Mouse (Mus musculus) kidney, embryonic 16.5 days (tissue): ENCODE results near the gene Nabp1. TPM values are rescaled to one million over a fixed set of nuclear protein-coding genes. Genes with fewer than 3 reads are reported as not detected.

Experiments
- ATAC-seq: fragments of 200-750 bp; cut with Nextera tagmentation; 2 replicates; pipeline ENCODE4 v1.8.0; 2017; ENCODE audit warnings: moderate TSS enrichment; ENCODE audit not compliant: low FRiP score, low TSS enrichment
- H3K27ac ChIP-seq: fragments of 300-500 bp; sonication (generic); 2 replicates; pipeline ENCODE4 v1.5.1; 2014; ENCODE audit warnings: low read length
- H3K27me3 ChIP-seq: fragments of 300-500 bp; sonication (generic); 2 replicates; pipeline ENCODE4 v1.6.1; 2014; ENCODE audit warnings: low read length, control low read depth, mixed read lengths; ENCODE audit not compliant: insufficient read depth
- H3K36me3 ChIP-seq: fragments of 300-500 bp; sonication (generic); 2 replicates; pipeline ENCODE4 v1.6.1; 2014; ENCODE audit warnings: low read length, control low read depth, mixed read lengths; ENCODE audit not compliant: insufficient read depth
- H3K4me1 ChIP-seq: fragments of 300-500 bp; sonication (generic); 2 replicates; pipeline ENCODE4 v1.6.1; 2014; ENCODE audit warnings: low read length, control low read depth, mixed read lengths; ENCODE audit not compliant: insufficient read depth
- H3K4me2 ChIP-seq: fragments of 300-500 bp; sonication (generic); replicated peaks from 2 replicates; pipeline ENCODE4 v1.6.1; 2014; ENCODE audit warnings: low read depth, low read length
- H3K4me3 ChIP-seq: fragments of 300-500 bp; sonication (generic); 2 replicates; pipeline ENCODE4 v1.5.1; 2014; ENCODE audit warnings: mild to moderate bottlenecking, low read length
- H3K9ac ChIP-seq: fragments of 300-500 bp; sonication (generic); replicated peaks from 2 replicates; pipeline ENCODE4 v1.6.1; 2014; ENCODE audit warnings: low read length
- H3K9me3 ChIP-seq: fragments of 300-500 bp; sonication (generic); 2 replicates; pipeline ENCODE4 v1.6.1; 2016; ENCODE audit warnings: low read length, control low read depth
- WGBS: fragments of 180-500 bp; shearing (Covaris S2); extraction: QIAGEN DNeasy Blood & Tissue Kit; methylation state at CpG from one replicate; pipeline ENCODE4 v1.1.7; 2014; 5-methylcytosine and 5-hydroxymethylcytosine counted together
- polyA plus RNA-seq: library from polyadenylated mRNA; unstranded; fragments of >200 nt; fragmentation: Nextera tagmentation; extraction: Ambion mirVana; gene quantifications from 2 replicates; pipeline ENCODE4 v1.2.1, GENCODE M21; 2015

Nabp1 gene
- polyA plus RNA-seq, 1 experiment from 2014 or later, result 29.3 TPM

- H3K9me3 ChIP-seq, result no peaks in the 10 kb centered on the region
- no peaks in the 10 kb centered on the region for H3K36me3 ChIP-seq
- no peak overlapping the region for H3K4me2 ChIP-seq
- H3K27ac ChIP-seq, result no peak overlapping the region
- H3K4me3 ChIP-seq, result no peak overlapping the region
- WGBS, result 63% methylated on average over 2 of the region's 2 CpGs
- no peak for ATAC-seq
- no peaks in the 10 kb centered on the region for H3K27me3 ChIP-seq
- no peak overlapping the region for H3K9ac ChIP-seq
- no peaks in the 10 kb centered on the region for H3K4me1 ChIP-seq
Observed at GRCm38 (mm10) chr1:51498601-51499098, 20.4 kb upstream of the Nabp1 start.

DNA sequence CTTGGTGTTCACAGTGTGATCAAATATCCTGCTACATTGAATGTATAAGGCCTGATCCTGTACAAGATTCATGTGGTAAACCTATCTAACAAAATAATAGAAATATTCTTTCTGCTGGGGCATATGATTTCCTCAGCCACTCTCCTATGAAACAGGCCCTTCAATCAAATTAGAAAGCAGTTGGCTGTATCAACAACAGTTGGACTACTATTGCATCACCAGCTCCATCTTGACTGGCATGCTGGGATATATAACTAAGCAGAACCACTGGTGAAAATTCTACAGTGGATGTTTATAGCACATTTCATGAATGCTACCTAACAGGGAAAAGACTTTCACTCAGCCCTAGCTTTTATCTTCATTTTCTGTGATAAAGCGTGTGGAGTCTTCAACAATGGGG, 17.9 kb upstream of the Nabp1 start:
- Histone ChIP-seq H3K4me2 (no peak overlapping the region), H3K36me3 (no peaks in the 10 kb centered on the region), H3K9ac (no peak overlapping the region), H3K27me3 (no peaks in the 10 kb centered on the region), H3K4me1 (no peaks in the 10 kb centered on the region), H3K4me3 (no peak overlapping the region), H3K27ac (no peak overlapping the region), H3K9me3 (no peaks in the 10 kb centered on the region)
- no peak for ATAC-seq
- 100% methylated on average over 1 of the region's 1 CpGs for WGBS

DNA sequence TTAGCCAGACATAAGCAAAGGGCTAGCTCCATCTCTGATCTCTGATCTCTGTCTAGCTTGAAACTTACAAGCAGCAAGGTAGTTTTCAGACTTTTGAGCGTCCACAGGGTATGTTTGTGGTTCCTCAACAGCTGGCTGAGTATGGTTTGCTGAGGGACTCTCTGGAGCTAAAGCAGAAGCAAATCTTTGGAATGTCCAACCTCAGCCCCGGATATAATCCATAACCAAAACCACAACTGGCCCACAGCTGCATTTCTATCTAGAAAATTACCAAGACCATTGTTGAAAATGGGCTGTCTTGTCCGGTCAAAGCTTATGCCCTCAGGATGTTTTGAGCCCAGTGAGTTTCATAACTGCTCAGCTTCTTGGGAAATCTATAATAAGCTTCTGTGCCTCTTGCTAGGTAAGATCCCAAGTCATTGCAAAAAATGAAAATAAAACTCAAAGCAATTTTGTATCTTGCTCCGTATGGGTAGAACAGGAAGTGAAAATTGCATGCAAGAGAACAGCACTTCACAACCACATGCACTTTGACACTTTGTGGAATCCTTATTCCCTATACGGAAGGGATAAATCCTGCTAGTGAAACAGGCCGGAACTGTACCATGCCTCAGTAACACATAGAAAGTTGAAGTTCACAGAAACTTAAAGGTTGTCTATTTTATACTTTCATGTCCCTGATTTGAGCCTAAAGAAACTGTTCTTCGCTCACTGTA, 15.5 kb upstream of the Nabp1 start:
- H3K9me3 ChIP-seq, result no peaks in the 10 kb centered on the region
- 84% methylated on average over 7 of the region's 7 CpGs for WGBS
- no peak overlapping the region for H3K4me2 ChIP-seq
- H3K27ac ChIP-seq, result no peak overlapping the region
- no peaks in the 10 kb centered on the region for H3K4me1 ChIP-seq
- ATAC-seq, result no peak
- no peaks in the 10 kb centered on the region for H3K27me3 ChIP-seq
- H3K4me3 ChIP-seq, result no peak overlapping the region
- no peaks in the 10 kb centered on the region for H3K36me3 ChIP-seq
- no peak overlapping the region for H3K9ac ChIP-seq

DNA sequence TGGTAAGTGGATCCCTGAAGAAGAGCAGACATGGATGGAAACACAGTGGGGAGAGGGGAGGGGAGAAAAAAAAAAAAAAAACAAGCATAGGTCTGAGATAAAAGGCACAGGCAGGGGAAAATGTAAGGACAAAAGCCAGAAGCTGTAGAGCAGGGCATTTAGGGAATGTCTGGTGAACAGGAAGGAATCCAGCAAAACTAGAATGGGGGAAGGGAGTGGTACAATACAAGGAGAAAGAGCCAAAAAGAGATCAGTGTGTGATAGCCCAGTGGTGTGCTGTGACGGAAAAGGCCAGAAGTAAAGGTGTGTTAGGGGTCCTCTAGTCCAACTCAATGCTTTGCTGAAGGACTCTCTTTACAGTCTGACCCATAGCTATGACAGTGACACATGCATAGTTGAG, 8.1 kb upstream of the Nabp1 start:
- no peaks in the 10 kb centered on the region for H3K4me1 ChIP-seq
- H3K27me3 ChIP-seq, result no peaks in the 10 kb centered on the region
- no peak overlapping the region for H3K9ac ChIP-seq
- H3K4me2 ChIP-seq, result no peak overlapping the region
- H3K36me3 ChIP-seq, result no peaks in the 10 kb centered on the region
- H3K27ac ChIP-seq, result no peak overlapping the region
- ATAC-seq, result no peak
- WGBS, result 67% methylated on average over 1 of the region's 1 CpGs
- no peak overlapping the region for H3K4me3 ChIP-seq
- no peaks in the 10 kb centered on the region for H3K9me3 ChIP-seq

DNA sequence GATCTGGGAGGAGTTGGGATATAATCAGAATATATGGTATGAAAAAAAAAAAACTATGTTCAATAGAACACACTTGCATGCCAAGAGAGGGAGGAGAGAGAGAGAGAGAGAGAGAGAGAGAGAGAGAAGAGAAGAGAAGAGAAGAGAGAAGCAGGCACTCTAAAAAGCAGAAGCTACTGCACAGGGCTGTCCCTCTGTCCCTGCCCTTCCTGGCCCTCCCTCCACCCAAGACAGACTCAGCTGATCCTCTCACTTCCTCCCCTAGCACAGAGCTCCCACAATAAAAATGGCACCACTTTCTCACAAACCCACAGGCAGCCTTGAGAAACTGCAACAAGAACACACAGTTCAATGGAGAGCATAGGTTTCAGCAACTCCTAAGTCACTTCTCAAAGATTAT, 2.2 kb upstream of the Nabp1 start:
- no peaks in the 10 kb centered on the region for H3K36me3 ChIP-seq
- no peak overlapping the region for H3K4me3 ChIP-seq
- no peak overlapping the region for H3K27ac ChIP-seq
- no peaks in the 10 kb centered on the region for H3K27me3 ChIP-seq
- no peak for ATAC-seq
- no peaks in the 10 kb centered on the region for H3K9me3 ChIP-seq
- H3K4me1 ChIP-seq, result peaks cover 8% of the 10 kb centered on the region; the same call in 1 of the 2 replicates
- H3K9ac ChIP-seq, result no peak overlapping the region
- no peak overlapping the region for H3K4me2 ChIP-seq

GRCm38 (mm10) chr1:51479691-51480090, 1.5 kb upstream of the Nabp1 start:
- Histone ChIP-seq H3K36me3 (no peaks in the 10 kb centered on the region), H3K4me2 (no peak overlapping the region), H3K9ac (no peak overlapping the region), H3K9me3 (no peaks in the 10 kb centered on the region), H3K27ac (no peak overlapping the region), H3K4me3 (no peak overlapping the region), H3K4me1 (peaks cover 8% of the 10 kb centered on the region; the same call in 1 of the 2 replicates), H3K27me3 (no peaks in the 10 kb centered on the region)
- WGBS, result 95% methylated on average over 1 of the region's 1 CpGs
- ATAC-seq, result no peak

DNA sequence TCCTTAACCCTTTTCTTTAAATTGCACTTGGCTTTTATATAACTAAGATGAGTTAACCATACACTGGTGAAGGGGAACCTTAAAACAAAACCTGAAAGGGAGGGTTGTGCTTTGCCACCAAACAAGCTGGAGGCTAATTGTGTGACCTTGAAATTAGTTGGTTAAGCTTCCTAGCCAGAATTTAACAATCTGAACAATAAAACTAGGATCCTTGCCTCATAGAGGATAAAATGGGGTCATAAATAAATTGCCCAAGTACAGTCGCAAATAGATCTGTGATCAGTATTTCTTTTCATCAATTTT, 753 bp upstream of the Nabp1 start:
- peak overlapping the region; percentile 86; the same call in 1 of the 2 replicates for H3K27ac ChIP-seq
- 53% methylated on average over 1 of the region's 1 CpGs for WGBS
- H3K4me2 ChIP-seq, result peak overlapping the region; percentile 57
- H3K4me1 ChIP-seq, result peaks cover 8% of the 10 kb centered on the region; the same call in 1 of the 2 replicates
- H3K9me3 ChIP-seq, result no peaks in the 10 kb centered on the region
- H3K27me3 ChIP-seq, result no peaks in the 10 kb centered on the region
- peak overlapping the region; percentile 64 for H3K9ac ChIP-seq
- ATAC-seq, result no peak
- H3K36me3 ChIP-seq, result no peaks in the 10 kb centered on the region
- H3K4me3 ChIP-seq, result peak overlapping the region; percentile 62

- H3K36me3 ChIP-seq, result no peaks in the 10 kb centered on the region
Observed at GRCm38 (mm10) chr1:51477656-51478081, 556 bp downstream of the Nabp1 start.

GRCm38 (mm10) chr1:51476405-51476804, 1.8 kb downstream of the Nabp1 start:
- H3K9ac ChIP-seq, result no peak overlapping the region
- H3K36me3 ChIP-seq, result 0 out of 2 replicates have a peak, but pooled peaks cover 3% of the 10 kb centered on the region
- ATAC-seq, result no peak
- no peak overlapping the region for H3K4me2 ChIP-seq
- 57% methylated on average over 1 of the region's 1 CpGs for WGBS
- H3K27me3 ChIP-seq, result no peaks in the 10 kb centered on the region
- no peak overlapping the region for H3K27ac ChIP-seq
- H3K9me3 ChIP-seq, result no peaks in the 10 kb centered on the region
- H3K4me1 ChIP-seq, result peaks cover 8% of the 10 kb centered on the region; the same call in 1 of the 2 replicates
- H3K4me3 ChIP-seq, result no peak overlapping the region

More at GRCm38 (mm10) chr1:51477656-51478081, 556 bp downstream of the Nabp1 start:
- Histone ChIP-seq H3K4me1 (peaks cover 8% of the 10 kb centered on the region; the same call in 1 of the 2 replicates), H3K9me3 (no peaks in the 10 kb centered on the region), H3K4me2 (peak overlapping the region; percentile 95), H3K27me3 (no peaks in the 10 kb centered on the region), H3K27ac (peak overlapping the region; percentile 74), H3K4me3 (peak overlapping the region; percentile 62), H3K9ac (peak overlapping the region; percentile 73)
- WGBS, result under 1% methylated on average over 25 of the region's 25 CpGs
- peak; percentile 50 for ATAC-seq

- Histone ChIP-seq H3K9ac (no peak overlapping the region), H3K27me3 (no peaks in the 10 kb centered on the region), H3K9me3 (no peaks in the 10 kb centered on the region), H3K4me3 (no peak overlapping the region), H3K36me3 (0 out of 2 replicates have a peak, but pooled peaks cover 6% of the 10 kb centered on the region), H3K27ac (no peak overlapping the region; the same call in 1 of the 2 replicates), H3K4me1 (no peaks in the 10 kb centered on the region), H3K4me2 (no peak overlapping the region)
- peak; percentile 71; the same call in 1 of the 2 replicates for ATAC-seq
- 40% methylated on average over 2 of the region's 2 CpGs for WGBS
Observed at GRCm38 (mm10) chr1:51468077-51468476, 10.1 kb downstream of the Nabp1 start.
